Mouse (Mus musculus): ENCODE measurements around the gene Ube2e3.

- TF ChIP-seq POLR2A (IDR thresholded peaks at IDR 0.05; ENCODE audit: control insufficient read depth, low read depth, low read length) (no peak), CTCF (IDR thresholded peaks at IDR 0.05; ENCODE audit: control insufficient read depth, insufficient read depth, insufficient replicate concordance, low read depth, low read length) (no peak)
These were observed at the start of gene Ube2e3 for GRCm38 (mm10) chr2:78867726-78868510.

Data from testis, adult 2 months (tissue).